Mouse (Mus musculus): ENCODE measurements at regions not wholly inside any gene's neighbourhood (a gene's known extent, or its start where the extent isn't known, plus 50 kb on each side); places are given as distances from the start of the nearest gene placed in this dataset.

DNA sequence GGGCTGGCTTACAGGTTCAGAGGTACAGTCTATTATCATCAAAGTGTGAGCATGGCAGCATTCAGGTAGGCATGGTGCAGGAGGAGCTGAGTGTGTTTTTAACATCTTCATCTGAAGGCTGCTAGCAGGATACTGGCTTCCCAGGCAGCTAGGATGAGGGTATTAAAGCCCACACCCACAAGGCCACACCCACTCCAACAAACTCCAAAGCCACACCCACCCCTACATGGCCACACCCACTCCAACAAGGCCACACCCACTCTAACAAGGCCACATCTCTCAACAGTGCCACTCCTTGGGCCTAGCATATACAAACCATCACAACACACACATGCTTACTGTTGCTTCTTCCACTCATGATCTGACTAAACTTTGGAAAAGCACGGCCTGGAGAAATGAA lies 172.5 kb downstream of the Msrb3 start:
- Histone ChIP-seq H3K27me3 (peaks cover 8% of the 10 kb centered on the region), H3K4me1 (peaks cover 24% of the 10 kb centered on the region), H3K9me3 (no peaks in the 10 kb centered on the region; the same call in 1 of the 2 replicates), H3K4me2 (replicated peaks) (no peak overlapping the region), H3K27ac (no peak overlapping the region), H3K9ac (no peak overlapping the region), H3K4me3 (no peak overlapping the region), H3K36me3 (no peaks in the 10 kb centered on the region)
- 97% methylated on average over 1 of the region's 1 CpGs for WGBS
- ATAC-seq (ENCODE audit: low FRiP score, low read depth): no peak

DNA sequence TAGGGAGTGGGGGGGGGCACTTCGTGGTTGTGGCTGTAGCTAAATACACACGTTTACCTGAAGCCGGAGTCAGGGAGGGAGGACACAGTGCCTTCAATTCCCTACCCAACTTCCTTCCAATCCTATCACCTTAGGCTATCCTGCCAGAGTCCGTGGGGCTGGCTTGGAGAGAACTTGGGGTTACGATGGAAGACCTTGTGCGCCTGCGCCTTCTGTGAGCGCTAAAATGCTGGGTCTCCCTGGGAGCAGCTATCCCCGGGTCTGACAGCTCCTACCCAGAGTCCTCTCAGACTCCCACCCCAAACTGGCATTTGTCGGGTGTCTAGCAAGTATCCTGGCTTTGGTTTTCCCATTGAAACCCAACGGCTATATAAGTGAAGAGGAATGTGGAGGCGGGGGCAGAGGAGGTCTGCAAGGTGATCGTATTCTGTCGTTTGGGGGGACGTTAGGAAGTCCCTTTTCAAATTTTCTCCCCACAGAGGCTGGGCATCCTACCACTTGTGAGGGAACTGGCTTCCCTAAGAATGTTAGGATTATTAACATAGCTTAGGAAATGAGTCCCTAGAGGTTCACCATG lies 176.9 kb downstream of the Msrb3 start:
- peak overlapping the region; percentile 27 for H3K4me3 ChIP-seq
- H3K4me2 ChIP-seq (replicated peaks): peak overlapping the region; percentile 63
- ATAC-seq (ENCODE audit: low FRiP score, low read depth): no peak
- H3K27me3 ChIP-seq: peaks cover 8% of the 10 kb centered on the region
- H3K27ac ChIP-seq: peak overlapping the region; percentile 1; the same call in 1 of the 2 replicates
- peak overlapping the region; percentile 51; the same call in 1 of the 2 replicates for H3K9ac ChIP-seq
- H3K36me3 ChIP-seq: no peaks in the 10 kb centered on the region
- WGBS: 7% methylated on average over 15 of the region's 15 CpGs
- H3K9me3 ChIP-seq: no peaks in the 10 kb centered on the region
- H3K4me1 ChIP-seq: peaks cover 63% of the 10 kb centered on the region

DNA sequence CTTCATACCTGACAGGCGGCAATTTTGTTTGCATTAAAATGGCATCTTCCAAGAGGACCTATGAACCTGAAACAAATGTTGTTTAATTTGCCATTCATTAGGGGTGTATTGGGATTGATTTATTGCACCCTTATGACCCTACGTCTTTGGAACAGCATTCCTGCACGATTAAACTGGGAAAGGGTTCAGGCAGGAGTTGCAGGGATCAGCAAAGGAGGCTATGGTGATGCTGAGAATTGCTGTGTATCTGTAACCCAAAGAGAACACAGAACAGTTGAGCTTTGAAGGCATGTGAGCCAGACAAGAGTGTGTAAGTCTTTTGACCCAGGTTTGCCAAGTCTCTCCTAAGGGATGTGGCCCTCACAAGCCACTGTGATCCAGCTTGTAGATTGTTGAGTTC lies 177.9 kb downstream of the Msrb3 start:
- Histone ChIP-seq H3K27me3 (peaks cover 8% of the 10 kb centered on the region), H3K4me1 (peaks cover 73% of the 10 kb centered on the region), H3K36me3 (no peaks in the 10 kb centered on the region), H3K9ac (no peak overlapping the region), H3K4me2 (replicated peaks) (peak overlapping the region; percentile 37), H3K4me3 (no peak overlapping the region), H3K27ac (peak overlapping the region; percentile 89), H3K9me3 (no peaks in the 10 kb centered on the region)
- WGBS: 20% methylated on average over 3 of the region's 3 CpGs
- ATAC-seq (ENCODE audit: low FRiP score, low read depth): no peak

DNA sequence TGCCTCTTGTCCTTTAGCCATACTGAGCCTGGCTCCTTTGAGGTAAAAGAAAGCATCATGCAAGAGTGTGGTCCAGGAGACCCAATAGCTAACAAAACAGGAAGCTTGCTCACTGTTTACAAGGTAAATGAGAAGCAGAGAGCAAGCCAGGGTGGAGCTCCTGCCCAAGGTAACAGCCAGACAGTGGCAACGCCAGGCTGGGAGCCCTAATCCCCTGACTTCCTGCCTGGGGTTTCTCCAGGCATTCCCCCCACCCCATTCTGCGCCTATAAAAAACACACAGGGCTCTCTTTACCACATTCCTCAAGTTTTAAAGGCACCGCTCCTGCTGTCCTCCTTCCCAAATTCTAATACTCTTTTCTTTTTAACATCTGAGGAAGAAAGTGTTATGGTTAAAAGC lies 178.8 kb downstream of the Msrb3 start:
- Histone ChIP-seq H3K9me3 (no peaks in the 10 kb centered on the region), H3K9ac (no peak overlapping the region), H3K27ac (peak overlapping the region; percentile 89), H3K4me3 (no peak overlapping the region), H3K4me1 (peaks cover 74% of the 10 kb centered on the region), H3K27me3 (peaks cover 8% of the 10 kb centered on the region), H3K36me3 (no peaks in the 10 kb centered on the region), H3K4me2 (replicated peaks) (peak overlapping the region; percentile 37)
- peak; percentile 80 for ATAC-seq (ENCODE audit: low FRiP score, low read depth)
- 1% methylated on average over 3 of the region's 3 CpGs for WGBS

DNA sequence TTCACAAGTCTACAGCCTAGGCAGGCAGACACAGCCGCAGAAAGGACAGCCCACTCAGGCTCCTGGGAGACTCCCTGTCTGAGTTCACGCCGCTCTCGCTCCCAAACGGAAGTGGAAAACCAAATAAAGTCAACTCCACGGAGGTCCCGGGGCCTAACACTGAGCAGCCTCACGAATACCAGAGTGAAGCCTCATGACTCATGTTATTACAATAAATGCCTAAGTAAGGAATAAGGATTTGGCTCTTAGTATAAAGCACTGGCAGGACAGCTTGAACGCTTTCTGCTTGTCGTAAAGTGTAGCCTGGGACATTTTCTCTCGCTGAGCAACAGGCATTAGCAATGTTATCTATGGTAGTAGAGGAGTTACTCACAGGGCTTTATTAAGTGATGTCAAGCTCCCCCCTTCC lies 181.7 kb downstream of the Msrb3 start:
- H3K4me2 ChIP-seq (replicated peaks): peak overlapping the region; percentile 33
- peak overlapping the region; percentile 86 for H3K27ac ChIP-seq
- H3K9me3 ChIP-seq: no peaks in the 10 kb centered on the region
- ATAC-seq (ENCODE audit: low FRiP score, low read depth): peak; percentile 51
- H3K4me3 ChIP-seq: no peak overlapping the region
- no peaks in the 10 kb centered on the region for H3K27me3 ChIP-seq
- H3K36me3 ChIP-seq: no peaks in the 10 kb centered on the region
- H3K9ac ChIP-seq: no peak overlapping the region
- H3K4me1 ChIP-seq: peaks cover 67% of the 10 kb centered on the region
- 6% methylated on average over 11 of the region's 11 CpGs for WGBS

DNA sequence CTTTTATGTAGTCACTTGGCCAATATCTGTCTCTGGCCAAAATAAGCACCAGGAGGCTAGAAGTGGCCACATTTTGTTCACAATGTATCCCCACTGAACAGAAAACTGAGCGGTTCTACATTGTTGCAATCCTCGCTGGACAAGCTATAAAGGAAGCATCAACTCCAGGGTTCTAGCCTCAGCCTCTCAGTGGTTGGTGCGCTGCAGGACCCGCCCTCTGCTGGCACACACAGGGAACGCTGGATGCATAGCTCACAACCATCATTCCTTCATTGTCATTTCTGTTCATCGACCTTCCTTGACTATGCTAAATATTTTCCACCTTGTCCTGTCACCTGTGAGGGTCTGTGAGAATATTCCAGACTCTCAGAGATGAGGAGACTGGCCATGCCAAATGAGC lies 182.5 kb downstream of the Msrb3 start:
- Histone ChIP-seq H3K9ac (no peak overlapping the region), H3K27ac (peak overlapping the region; percentile 86), H3K9me3 (no peaks in the 10 kb centered on the region), H3K4me1 (peaks cover 65% of the 10 kb centered on the region), H3K36me3 (no peaks in the 10 kb centered on the region), H3K4me2 (replicated peaks) (no peak overlapping the region), H3K4me3 (no peak overlapping the region), H3K27me3 (no peaks in the 10 kb centered on the region)
- ATAC-seq (ENCODE audit: low FRiP score, low read depth): no peak
- 73% methylated on average over 6 of the region's 6 CpGs for WGBS

DNA sequence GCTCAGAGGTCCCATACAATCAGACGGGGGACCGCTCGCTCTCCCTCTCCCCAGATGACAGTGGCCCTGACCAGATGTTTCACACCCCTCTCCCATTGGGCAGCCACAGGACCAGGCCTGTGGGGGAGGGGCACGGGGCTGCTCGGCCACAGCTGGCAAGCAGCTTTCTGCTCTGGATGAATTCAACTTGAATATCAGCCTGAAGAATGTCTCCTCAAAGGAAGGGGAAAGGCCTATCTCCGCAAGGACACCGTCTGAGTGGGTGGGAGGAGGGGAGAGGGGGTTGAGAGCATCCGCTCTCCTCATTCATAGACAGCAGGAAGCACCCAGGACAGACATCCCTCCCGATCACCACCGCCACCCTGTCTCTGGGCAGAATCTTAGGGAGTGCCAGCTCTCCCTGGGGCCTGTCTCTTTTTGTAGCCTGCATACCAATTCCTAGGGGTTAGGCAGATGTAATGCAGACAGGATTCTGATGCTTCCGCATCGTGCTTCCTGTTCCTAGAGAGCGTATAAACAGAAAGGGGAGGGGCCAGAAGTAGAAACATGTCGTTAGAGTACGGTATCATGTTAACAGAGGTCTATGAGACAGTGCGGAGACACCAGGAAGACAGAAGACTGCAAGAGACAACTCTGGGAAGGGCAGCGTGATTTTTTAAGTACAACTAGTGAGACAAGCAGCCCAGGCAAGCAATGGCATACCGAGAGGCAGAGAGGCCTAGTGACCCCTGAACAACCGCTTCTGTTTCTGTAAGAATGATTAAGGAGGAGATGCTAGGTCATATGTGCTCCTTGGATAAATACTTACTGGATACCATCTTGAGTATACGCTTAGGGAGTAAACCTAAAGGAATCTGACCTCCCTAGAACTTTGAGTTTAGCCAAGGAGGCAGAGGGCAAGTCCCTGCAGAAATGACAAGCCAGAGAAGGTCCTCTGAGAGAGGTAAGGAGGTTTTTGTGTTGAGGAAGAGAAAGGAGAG lies 190.8 kb downstream of the Msrb3 start:
- peak overlapping the region; percentile 48; the same call in 1 of the 2 replicates for H3K27ac ChIP-seq
- H3K27me3 ChIP-seq: no peaks in the 10 kb centered on the region
- H3K4me3 ChIP-seq: no peak overlapping the region
- H3K36me3 ChIP-seq: no peaks in the 10 kb centered on the region
- WGBS: 18% methylated on average over 20 of the region's 20 CpGs
- 0 out of 2 replicates have a peak overlapping the region, but pooled peaks have one; percentile 13 for H3K9ac ChIP-seq
- H3K4me1 ChIP-seq: peaks cover 62% of the 10 kb centered on the region
- peak overlapping the region; percentile 38 for H3K4me2 ChIP-seq (replicated peaks)
- peak; percentile 28; the same call in 1 of the 2 replicates for ATAC-seq (ENCODE audit: low FRiP score, low read depth)
- 0 out of 2 replicates have a peak, but pooled peaks cover 4% of the 10 kb centered on the region for H3K9me3 ChIP-seq

DNA sequence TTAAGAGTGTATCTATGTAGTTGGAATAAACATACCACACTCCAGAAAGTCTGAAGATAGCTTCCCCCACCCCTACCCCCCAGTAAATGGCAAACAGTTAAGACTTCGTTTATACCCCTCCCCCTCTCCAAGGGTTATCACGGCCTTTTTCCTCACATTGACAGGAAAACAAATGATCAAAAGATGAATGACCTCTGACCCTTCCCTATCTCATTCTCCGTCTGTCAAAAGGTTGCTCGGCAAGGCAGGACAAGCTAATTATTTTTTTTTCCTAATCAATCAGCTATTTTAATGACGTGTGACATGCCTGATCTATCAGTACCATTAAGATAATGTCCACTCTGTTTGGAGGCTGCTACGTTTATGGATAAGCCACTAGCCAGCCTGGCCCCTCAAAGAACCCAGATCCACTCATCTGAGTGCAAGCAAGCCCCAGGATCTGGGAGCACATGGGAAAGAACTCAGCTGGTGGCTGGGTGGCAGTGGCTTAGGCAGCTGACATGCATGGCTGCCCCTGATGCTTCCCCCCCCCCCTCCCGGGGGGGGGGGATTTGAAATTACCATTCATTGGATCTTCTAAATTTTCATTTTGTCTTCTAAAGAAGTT lies 192.1 kb downstream of the Msrb3 start:
- no peak overlapping the region for H3K4me2 ChIP-seq (replicated peaks)
- 22% methylated on average over 7 of the region's 7 CpGs for WGBS
- H3K36me3 ChIP-seq: no peaks in the 10 kb centered on the region
- H3K9ac ChIP-seq: no peak overlapping the region
- H3K4me1 ChIP-seq: peaks cover 55% of the 10 kb centered on the region
- ATAC-seq (ENCODE audit: low FRiP score, low read depth): no peak
- no peaks in the 10 kb centered on the region for H3K27me3 ChIP-seq
- H3K4me3 ChIP-seq: no peak overlapping the region
- 0 out of 2 replicates have a peak overlapping the region, but pooled peaks have one; percentile 15 for H3K27ac ChIP-seq
- 0 out of 2 replicates have a peak, but pooled peaks cover 4% of the 10 kb centered on the region for H3K9me3 ChIP-seq

DNA sequence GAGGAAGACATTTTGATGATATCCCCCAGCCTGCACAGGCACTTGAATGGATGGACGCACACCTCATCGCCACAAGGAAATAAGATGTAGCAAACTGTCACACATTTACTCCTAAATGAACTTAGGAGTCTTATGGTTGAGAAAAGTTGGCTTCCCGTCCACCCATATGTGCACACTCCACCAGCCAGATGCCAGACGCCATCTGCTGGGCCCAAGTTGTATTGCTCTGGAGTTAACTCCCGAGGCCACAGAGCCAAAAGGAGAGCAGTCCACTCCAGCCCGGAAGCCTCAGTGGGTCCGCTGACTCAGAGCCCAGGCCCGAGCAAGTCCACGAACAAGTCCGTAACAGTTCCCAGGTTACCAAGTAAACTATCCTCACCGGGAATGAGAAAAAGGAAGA lies 197.1 kb downstream of the Msrb3 start:
- H3K9ac ChIP-seq: no peak overlapping the region
- peak; percentile 62; the same call in 1 of the 2 replicates for ATAC-seq (ENCODE audit: low FRiP score, low read depth)
- no peaks in the 10 kb centered on the region for H3K36me3 ChIP-seq
- H3K9me3 ChIP-seq: 0 out of 2 replicates have a peak, but pooled peaks cover 4% of the 10 kb centered on the region
- no peak overlapping the region for H3K4me2 ChIP-seq (replicated peaks)
- H3K4me3 ChIP-seq: no peak overlapping the region
- H3K27me3 ChIP-seq: no peaks in the 10 kb centered on the region
- H3K4me1 ChIP-seq: peaks cover 31% of the 10 kb centered on the region
- WGBS: 20% methylated on average over 11 of the region's 11 CpGs
- no peak overlapping the region for H3K27ac ChIP-seq

DNA sequence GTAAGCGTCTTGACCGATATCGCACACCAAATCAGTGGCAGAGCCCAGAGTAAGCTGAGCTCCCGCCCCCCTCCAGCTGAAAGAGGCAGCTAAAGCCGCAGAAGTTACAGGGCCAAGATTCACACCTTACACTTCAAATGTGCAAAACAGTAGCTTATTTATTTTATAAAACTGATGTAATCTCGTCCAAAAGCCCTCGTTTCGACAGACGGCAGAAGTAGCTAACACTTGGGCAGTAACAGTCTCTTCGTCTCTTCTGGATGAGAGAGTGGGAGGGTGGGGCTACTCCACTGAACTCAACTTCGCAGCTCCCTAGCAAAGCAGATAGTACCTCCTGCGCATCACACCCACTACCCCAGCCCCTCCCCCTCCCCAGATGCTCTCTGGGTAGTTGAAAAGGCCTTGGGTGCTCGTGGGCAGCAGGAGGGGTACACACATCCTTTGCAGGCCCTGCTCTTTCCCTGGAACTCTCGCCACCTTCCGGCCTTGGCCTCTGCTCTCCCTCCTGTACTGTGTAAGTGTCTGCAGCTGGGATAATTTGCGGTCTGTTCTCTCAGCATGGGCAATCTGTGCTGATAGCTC lies 201.5 kb downstream of the Msrb3 start:
- peaks cover 41% of the 10 kb centered on the region for H3K4me1 ChIP-seq
- 11% methylated on average over 16 of the region's 16 CpGs for WGBS
- no peaks in the 10 kb centered on the region for H3K36me3 ChIP-seq
- peaks cover 10% of the 10 kb centered on the region; the same call in 1 of the 2 replicates for H3K27me3 ChIP-seq
- H3K9ac ChIP-seq: no peak overlapping the region
- no peaks in the 10 kb centered on the region for H3K9me3 ChIP-seq
- ATAC-seq (ENCODE audit: low FRiP score, low read depth): peak; percentile 40; the same call in 1 of the 2 replicates
- no peak overlapping the region for H3K27ac ChIP-seq
- H3K4me2 ChIP-seq (replicated peaks): peak overlapping the region; percentile 38
- H3K4me3 ChIP-seq: no peak overlapping the region

DNA sequence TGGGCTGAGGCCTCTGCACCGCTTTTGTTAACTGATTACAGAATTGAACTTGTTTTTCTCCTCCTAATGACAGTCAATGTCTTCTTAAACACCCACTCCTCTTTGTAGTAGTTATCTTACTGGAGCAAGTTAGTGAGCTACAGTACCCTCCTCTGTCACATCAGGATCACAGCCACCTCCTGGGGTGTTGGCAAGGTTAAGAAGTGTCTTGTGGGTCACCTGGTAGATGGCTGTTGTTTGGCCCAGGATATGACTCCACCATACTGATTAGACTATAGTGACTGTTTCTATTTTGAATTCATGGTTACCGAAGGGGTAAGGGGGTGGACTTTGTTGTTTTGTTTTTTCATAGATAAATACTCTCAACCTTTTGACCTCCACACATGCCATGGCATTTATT lies 202.4 kb downstream of the Msrb3 start:
- Histone ChIP-seq H3K4me2 (replicated peaks) (no peak overlapping the region), H3K27ac (no peak overlapping the region), H3K4me1 (peaks cover 46% of the 10 kb centered on the region), H3K36me3 (no peaks in the 10 kb centered on the region), H3K9me3 (no peaks in the 10 kb centered on the region), H3K4me3 (no peak overlapping the region), H3K27me3 (peaks cover 10% of the 10 kb centered on the region; the same call in 1 of the 2 replicates), H3K9ac (no peak overlapping the region)
- ATAC-seq (ENCODE audit: low FRiP score, low read depth): no peak
- WGBS: 74% methylated on average over 2 of the region's 2 CpGs

All from limb, embryonic 13.5 days (tissue).